Mouse (Mus musculus) layer of hippocampus, adult 9-11 months (tissue): ENCODE measurements around the gene Far2.

Experiments used
- DNase-seq: peaks from one replicate; pipeline ENCODE4 v3.0.0; 2022

Far2 gene

DNA sequence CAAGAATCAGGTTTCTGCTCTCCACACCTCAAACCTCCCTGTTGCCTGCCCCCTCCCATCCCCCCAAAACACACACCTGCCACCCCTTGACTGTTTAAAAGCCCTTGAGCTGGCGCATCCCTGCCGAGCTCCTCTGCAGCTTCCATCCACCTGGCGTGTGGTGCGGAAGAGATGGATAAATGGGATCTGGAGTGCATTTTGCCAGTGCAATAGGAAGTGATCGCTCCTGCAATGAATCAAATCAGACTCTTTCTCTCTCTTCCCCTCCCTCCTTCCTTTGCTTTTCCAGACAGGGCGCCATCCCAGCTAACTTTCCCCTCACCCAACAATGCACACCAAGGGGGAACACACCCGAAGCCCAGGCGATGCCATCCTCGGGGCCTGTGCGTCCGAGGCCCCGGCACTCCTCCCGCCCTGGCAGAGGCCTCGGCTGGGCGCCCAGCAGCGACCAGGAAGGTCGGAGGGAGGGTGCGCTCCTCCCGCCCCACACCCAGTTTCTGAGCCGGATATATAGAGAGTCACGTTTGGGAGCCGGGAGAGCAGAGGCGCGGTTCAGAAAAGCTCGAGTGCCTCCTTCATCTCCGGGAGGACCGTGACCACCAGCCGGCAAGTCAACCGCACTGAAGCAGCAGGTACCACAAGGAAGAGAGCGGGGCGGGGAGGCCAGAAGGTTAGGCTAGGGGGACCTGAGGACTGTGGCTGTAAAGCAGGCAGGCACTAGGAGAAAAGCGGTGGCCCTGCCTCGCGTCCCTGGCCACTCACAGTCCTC, at the start of gene Far2:
Gene Far2, plus strand, starts transcription at position 379 of the 769 bp plus-strand sequence.
- DNase-seq: peak; percentile 14

DNA sequence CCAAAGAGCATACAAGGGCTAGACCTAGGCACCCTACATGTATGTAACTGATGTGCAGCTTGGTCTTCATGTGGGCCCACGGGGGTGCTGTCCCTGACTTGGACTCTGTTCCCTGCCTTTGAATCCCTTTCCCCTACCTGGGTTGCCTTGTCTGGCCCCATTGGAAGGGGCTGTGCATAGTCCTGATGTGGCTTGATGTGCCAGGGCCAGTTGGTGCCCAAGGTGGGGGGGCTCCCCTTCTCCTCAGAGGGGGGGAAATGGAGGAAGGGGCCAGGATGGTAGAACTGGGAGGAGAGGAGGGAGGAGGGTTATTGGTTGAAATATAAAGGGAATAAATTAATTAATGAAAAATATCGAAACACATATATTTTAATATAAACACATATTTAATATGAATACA, 46.6 kb upstream of the Far2 start:
- DNase-seq: no peak

DNA sequence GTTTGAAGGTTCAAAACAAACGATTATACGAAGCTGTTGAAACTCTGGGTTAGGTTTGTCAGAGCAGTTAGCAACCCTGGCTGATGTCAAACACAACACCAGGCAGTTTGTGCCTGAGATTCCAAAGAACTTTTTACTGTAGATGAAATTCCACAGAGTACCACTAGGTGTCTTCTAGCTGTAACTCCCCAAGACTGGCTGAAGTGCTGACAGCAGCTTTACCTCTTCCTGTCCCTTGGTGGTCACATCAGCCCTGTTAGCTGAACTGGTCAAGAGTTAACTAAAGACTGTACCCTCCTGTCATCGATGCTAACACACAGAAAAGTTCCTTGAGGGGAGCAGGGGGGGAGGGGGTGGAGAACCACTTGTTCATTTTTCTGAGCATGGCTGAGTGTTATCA, 46.0 kb upstream of the Far2 start:
- no peak for DNase-seq

DNA sequence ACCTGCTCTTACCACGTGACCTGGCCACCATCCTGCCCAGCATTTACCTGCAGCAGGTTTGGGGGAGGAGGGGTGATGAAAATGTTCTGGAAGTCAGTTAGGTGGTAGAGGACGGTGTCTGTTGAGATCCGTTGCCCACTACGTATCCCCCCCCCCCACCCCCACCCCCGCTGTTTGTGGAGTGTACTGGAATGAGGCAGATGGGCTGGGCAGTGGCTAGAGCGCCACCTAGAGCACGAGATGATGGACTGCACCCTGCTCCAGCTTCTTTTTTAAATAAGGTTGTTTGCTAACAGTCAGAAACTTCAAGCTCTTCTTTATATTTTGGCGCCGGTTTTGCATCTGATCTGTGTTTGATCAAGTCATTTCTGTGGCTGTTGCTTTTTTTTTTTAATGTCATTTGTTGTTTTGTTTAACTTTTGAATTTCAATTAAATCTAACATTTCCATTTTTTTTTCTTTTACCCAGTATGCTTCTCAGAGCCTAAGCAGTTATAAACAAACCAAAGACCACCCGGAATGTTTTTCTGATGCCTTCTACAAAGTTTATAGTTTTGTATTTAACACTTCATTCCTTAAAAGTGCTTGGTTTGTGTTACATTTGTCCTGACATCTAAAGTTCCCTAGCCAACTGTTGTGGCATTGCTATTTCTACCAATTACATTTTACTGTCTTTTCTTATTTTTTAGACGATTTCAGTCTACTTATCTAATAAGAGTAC, 40.8 kb upstream of the Far2 start:
- DNase-seq: no peak

DNA sequence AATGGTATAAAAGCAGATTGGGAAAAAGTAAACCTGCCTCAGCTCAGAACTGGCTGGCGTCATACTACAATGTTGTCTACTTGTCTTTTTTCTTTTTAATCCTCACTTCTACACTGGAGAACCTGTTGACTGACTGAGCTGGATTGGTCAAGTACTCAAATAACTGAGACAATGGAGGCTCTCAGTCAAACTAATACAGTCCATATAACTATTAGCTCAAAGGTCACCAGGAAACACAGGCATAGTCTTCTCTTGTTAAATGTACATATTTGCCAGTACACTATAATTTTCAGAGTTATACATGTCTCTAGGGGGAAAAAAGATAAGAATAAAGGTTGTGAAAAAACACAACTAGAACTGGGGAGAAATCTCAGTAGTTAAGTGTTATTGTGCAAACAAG, 6.3 kb upstream of the Far2 start:
- no peak for DNase-seq

DNA sequence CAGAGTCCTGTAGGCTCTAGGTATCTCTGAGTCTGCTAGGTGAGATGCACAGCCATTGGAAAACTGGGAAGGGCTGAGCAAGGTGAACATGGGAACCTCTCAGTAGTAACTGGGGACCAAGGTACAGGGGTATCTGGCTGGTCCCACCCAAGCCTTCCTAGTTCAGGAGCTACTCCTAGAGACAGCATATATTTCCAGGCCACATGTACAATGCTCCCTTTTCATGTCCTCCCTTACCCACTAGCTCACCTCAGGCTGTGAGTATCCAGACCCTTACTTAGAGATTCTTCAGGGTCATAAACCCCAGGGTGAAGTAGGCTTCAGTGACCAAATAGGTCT, 560 bp downstream of the Far2 start:
- no peak for DNase-seq

DNA sequence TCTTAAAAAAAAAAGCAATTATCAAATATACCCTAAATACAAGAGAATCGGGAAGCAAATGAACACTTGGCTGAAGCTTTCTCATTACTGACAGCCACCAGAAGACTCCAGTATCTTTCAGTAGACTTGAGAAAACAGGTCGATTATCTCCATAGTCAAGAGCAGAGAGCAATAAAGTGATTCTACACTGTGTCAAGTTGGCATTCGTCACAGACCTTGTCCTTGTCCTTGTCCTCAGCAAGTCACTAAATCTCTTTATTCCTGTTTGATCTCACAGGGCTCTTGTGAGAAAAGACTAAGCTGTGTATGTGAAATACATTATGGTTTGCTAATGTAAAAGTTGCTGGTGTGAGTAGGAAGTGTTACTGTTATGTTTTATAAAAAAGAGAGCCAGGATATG, 16.1 kb downstream of the Far2 start:
- no peak for DNase-seq

DNA sequence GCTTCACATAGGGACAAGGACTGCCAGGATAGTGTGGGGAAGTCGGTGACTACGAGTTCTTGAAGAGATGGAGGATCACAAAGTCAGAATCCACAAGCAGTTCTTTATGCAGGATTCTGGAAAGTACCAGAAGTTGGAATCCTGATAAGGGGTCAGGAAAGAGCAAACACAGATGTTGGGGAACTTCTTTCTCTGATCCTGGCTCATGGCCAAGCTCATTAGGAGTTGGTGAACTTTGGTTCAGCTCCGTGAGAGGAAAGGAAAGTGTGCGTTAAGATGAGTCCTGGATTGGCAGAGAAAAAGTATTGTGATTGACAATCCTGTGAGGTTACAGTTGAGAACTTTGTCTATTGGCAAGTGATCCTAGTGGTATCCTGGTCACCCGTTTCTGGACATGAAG, 19.2 kb downstream of the Far2 start:
- no peak for DNase-seq

DNA sequence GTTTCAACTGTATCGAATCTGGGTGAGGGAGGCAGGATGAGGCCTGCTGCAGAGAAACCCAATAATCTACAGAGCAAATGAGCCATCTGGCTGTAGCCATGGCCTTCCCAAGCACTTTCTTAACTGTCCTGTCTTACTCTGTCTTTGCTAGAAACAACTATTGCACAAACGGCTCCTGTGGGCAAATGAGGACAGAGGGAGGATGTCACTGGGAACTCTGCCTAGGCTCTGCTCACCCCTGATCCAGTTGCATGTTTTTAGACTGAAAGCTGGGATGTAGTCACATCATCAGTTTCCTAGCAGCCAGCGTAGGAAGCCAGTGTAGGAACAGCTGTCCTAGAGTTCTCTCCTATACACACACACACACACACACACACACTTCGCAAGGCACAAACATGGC, 21.7 kb downstream of the Far2 start:
- DNase-seq: no peak

DNA sequence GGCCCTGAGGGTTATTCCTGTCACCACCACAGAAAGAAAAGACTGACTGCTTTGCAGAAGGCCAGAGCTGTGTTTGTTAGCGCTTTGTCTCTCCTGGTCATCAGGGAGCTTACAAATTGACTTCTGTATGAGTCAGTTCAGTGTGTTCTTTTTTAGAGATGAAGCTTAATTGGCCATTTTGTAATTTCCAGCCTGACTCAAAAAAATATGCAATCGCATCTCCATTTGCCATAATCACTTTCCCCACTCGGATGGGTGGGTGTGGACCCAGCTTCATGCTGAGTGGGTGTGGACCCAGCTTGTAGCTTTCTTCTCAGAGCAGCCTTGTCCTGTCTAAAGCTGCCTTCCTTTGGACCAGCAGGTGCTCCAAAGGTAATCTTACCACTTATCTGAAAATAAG, 26.5 kb downstream of the Far2 start:
- DNase-seq: peak; percentile 15

DNA sequence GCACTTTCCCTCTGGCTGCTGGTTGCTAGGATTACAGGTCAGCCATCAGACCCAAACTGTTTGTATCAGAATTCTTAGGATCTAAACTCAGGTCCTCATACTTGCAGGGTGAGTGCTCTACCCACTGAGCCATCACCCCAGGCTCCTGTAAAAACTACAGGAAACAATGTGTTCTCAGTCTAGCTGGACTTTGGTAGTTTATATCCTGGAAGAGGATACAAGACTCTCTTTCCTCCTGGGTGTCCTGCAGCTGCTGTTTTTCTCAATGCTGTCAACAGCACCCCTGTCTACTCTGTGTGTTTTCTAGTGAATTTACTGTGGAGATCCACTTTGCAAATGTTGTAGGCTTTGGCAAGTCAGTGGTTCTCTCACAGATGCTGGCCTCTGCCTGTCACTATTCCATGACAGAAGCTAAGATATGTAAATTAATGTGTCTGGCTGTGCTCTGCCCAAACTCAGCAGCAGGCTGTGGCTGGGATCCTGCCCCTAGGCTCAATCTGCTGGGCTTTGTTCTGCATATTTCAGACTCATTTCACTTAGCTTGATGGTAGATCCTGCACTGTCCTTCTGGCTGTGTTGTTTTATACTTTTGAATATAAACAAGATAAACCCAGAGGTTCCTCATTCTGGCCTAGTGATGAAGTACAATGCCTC, 27.3 kb downstream of the Far2 start:
- no peak for DNase-seq

DNA sequence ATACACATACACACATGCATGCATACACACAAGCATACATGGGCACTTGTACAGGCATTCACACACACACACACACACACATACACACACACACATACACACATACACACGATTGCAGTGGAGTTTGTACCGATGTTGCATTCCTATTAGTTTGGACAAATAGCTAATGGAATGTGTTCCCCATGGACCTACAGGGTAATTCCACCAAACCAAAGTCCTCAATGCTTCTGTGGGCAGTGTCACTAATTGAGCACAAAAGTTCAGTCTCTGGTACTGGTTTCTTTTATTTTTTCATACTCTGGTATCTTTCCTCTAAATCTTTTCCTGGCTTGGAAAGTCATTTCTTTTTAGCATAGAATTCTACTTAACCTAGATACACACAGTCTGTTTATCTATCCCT, 36.8 kb downstream of the Far2 start:
- DNase-seq: no peak

DNA sequence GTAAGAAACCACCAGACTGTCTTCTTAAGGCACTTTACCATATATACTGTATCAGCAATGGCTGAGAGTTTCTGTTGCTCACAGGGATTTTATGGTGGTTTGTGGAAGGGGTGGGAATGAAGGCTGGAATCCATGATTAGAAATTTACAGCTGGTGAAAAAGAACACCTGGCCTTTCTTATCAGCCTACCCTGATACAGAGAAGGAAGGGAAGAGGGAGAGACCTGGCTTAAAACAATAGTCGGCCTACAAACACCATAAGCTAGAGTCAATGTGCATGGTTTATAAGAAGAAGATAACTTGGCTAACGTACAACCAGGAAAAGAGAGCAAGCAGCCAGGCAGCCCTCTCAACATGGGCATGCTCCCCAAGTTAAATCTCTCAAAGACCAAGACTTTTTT, 37.3 kb downstream of the Far2 start:
- no peak for DNase-seq

DNA sequence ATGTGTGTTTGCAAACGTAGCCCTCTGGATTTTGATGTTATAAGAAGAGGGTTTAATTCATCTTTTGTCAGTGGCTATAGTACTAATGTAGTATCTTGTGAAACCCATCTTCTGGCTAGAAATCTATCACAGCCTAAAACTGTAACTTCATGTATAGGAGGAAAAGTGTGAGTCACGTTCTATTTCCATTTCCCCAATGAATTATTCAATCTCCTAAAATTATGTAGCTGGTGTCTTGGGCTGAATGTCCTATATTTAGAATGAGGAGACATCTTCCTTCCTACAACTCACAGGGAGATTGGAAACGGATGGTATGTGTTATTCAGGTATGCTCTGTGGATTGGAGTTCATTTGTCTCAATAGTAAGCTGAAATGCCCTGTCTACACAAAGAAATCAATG, 50.0 kb downstream of the Far2 start:
- no peak for DNase-seq

DNA sequence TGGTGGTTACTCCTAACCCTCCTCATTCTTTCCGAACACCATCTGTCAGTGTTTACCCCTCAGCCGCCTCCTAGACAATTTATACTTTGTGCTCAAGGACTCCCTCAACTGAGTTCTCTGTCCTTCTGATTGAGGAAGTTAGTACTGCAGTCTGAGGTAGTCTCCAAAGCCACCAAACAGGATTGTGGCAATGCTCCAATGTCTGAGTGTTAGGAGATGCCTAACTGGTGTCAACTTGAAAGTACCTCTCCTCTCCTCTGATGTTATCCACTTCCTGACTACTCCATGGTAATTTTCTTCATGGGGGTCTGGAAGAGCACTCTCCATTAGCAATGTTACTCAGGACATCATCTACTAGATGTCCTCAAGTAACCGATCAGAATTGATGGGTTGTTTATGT, 54.9 kb downstream of the Far2 start:
- DNase-seq: no peak

DNA sequence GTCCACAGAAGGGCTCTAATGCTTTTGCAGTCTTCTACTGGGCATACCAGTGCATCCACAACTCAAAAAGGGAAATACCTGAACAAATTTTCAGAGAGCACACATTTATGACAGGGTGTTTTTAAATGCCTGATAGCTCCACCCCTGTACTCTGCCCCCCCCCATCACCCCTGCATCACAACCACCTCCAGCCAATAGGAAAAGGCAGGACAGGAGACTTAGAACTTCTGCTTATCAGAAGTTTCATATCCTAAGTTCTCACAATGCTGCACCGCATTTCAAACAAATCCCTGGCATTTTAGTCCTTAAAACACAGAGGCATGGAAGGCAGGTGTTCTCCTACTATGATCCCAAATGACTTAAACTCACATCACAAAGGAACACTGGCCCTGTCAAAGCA, 55.4 kb downstream of the Far2 start:
- no peak for DNase-seq

DNA sequence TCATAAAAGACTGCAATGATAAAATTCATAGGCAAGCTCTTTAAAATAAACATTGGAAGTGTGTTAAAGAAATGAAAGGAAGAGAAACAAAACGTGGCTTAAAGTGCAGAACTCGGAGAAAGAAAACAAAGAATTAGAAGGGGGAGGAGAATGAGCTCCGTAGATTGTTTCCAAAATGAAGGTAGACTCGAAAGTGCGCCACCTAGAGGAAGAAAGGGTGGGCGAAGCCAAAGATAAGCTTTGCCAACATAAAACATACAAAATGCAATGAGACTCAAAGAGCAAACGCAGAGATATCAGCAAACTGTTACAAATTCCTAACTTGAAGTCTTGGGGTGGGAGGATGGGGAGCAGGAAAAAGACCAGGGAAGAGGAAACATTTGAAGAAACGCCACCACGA, 57.2 kb downstream of the Far2 start:
- no peak for DNase-seq

DNA sequence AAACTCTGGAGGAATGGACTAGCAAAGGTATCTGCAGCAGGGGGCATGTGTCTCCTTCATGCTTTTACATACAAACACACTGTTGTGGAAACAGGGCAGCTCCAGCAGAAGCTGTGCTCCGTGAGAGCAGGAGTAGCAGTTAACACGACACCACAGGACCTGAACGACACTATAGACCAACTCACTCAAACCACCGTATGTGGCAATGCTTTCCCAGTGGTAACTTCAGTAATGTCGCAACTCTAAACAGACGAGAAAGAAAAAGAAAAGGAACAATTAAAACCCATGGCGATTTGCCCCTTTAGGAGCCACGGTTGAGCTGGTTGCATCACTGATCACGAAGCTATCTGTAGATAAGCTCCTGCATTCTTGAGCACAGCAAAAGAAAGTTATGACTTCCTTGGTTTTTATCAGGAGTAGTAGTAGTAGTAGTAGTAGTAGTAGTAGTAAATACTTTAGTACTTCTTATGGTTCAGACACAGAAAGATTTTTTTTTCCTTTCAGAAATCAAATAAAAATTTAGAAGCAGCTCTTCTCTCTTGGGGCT, 58.7 kb downstream of the Far2 start:
- DNase-seq: no peak

DNA sequence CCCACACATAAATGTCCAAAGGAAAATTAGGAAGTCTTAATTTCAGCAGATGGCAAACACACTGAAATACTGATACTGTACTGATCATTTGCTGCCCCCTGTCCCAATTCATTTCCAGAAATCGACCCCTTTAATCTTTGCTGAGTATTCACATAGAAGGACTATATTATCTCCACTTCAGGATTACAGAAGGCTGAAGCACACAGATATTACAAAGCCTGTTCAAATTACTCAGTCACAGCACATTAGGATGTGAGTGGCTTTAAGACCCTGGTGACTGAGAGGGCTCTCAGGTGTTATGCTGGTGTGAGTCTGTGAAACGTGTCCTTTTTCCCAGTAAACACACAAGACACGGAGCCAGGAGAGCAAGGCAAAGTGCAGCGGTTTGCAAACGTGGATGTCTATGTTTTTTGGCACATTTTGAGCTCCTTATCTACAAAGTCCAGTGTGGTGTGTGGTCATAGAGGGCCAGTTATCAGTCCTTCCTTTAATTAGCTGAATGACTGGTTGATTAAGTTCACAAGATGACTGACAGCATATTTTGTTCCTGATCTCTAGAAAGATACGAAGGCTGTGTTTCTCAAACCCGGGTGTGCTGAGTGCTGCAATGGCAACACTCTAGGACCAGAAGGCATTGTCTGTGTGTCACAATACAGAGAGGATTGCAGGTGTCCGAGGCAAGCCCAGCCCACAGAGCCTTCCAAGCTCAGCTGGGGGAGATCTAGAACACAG, 61.8 kb downstream of the Far2 start:
- DNase-seq: no peak

DNA sequence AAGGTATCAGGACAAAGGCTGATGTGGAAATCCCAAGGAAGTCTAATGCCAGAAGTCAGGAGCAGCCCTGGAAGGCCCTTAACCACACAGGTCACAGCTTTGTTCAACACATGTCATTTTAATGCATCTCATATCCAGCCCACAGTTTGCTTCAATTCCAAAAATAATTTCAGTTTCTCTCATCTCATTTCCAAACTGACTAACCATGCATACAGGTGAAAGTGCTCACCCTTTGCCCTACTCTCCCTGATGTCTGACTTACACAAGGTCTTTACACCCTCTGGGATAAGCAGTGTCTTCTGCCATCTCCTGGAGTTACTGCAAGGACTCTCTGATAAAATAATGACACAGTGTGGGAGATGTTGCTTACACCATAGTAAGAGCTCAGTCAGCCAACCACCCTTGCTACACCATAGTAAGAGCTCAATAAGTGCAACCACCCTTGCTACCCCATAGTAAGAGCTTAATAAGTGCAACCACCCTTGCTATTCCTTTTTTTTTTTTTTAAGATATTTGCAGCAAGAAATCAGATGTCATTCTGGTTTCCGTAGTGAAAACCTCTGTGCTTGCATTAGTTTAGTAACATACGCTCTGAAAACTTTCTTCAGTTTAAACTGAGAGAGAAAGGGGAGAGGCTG, 64.1 kb downstream of the Far2 start:
- no peak for DNase-seq

DNA sequence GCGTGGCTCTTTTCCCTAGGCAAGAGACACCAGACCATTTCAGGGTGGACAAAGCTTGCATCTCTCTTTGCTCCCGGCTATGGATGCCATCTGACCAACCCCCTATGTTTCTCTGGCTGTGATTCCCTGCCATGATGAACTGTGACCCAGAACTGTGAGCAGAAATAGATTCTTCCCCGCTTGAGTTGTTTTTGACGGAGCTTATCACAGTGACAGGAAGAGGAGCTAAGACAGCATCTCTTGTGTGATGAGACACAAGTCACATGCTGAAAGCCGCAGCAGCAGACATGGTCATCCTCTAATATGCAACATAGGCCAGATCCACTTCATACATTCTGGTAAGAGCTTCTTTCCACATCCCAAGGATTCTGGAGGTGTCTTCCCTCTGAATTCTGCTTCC, 69.3 kb downstream of the Far2 start:
- DNase-seq: no peak

DNA sequence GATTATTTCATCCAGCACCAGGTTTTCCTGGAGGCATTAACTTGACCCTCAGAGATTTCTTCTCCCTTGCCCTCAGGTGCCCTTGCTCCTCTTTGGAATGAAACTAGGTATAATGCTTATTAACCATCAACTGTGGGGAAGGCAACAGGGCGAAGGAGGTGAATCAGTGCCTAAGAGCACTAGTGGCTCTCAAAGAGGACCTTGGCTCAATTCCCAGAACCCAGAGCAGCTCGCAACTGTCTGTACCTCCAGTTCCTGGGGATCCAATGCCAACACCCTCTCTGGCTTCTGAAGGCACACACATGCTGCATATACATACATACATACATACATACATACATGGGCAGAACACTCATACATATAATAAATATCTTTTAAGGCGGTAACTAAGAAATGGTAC, 69.8 kb downstream of the Far2 start:
- no peak for DNase-seq

DNA sequence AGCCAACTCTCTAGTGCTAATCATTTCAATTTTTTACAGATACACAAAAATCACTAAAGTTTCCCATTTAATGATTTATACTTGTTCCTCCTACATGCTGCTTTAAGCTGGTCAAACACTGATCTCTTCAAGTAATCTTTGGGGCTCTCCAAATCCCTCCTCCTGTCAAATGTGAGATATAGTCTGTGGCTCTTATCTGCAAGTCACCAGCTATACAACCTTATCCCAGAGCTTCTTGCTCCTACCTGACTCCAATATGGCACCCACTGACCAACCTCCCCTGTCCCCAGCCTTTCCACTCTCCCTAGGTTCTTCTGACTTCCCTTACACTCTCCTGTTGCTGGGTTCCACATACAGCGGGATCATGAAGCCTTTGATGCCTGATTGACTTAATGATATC, 70.6 kb downstream of the Far2 start:
- no peak for DNase-seq
